Mouse (Mus musculus) intestine, embryonic 15.5 days (tissue): Measurements from ENCODE around the gene Stra6. TPM values are rescaled to one million over a fixed set of nuclear protein-coding genes. Genes with fewer than 3 reads are reported as not detected.

Source experiments
- ATAC-seq: fragments of 200-750 bp; cut with Nextera tagmentation; 2 replicates; pipeline ENCODE4 v1.8.0; 2017; ENCODE audit warnings: moderate TSS enrichment, moderate library complexity
- H3K27ac ChIP-seq: fragments of 300-500 bp; sonication (generic); 2 replicates; pipeline ENCODE4 v1.5.1; 2015; ENCODE audit warnings: mild to moderate bottlenecking, inconsistent platforms
- H3K27me3 ChIP-seq: fragments of 300-500 bp; sonication (generic); replicated peaks from 2 replicates; pipeline ENCODE4 v1.6.1; 2015; ENCODE audit warnings: inconsistent platforms
- H3K36me3 ChIP-seq: fragments of 300-500 bp; sonication (generic); 2 replicates; pipeline ENCODE4 v1.6.1; 2015; ENCODE audit warnings: inconsistent platforms
- H3K4me1 ChIP-seq: fragments of 300-500 bp; sonication (generic); replicated peaks from 2 replicates; pipeline ENCODE4 v1.6.1; 2015; ENCODE audit warnings: inconsistent platforms
- H3K4me2 ChIP-seq: fragments of 300-500 bp; sonication (generic); replicated peaks from 2 replicates; pipeline ENCODE4 v1.6.1; 2015; ENCODE audit warnings: mild to moderate bottlenecking, inconsistent platforms
- H3K4me3 ChIP-seq: fragments of 300-500 bp; sonication (generic); replicated peaks from 2 replicates; pipeline ENCODE4 v1.5.1; 2015; ENCODE audit warnings: inconsistent platforms
- H3K9ac ChIP-seq: fragments of 300-500 bp; sonication (generic); 2 replicates; pipeline ENCODE4 v1.6.1; 2015; ENCODE audit warnings: inconsistent platforms
- H3K9me3 ChIP-seq: fragments of 300-500 bp; sonication (generic); 2 replicates; pipeline ENCODE4 v1.6.1; 2016; ENCODE audit warnings: inconsistent platforms
- WGBS: fragments of 180-500 bp; shearing (Covaris S2); methylation state at CpG from one replicate; pipeline ENCODE4 v1.1.7; 2015; 5-methylcytosine and 5-hydroxymethylcytosine counted together
- polyA plus RNA-seq: library from polyadenylated mRNA; unstranded; fragments of >200 nt; fragmentation: Nextera tagmentation; extraction: Ambion mirVana; gene quantifications from 2 replicates; pipeline ENCODE4 v1.2.1, GENCODE M21; 2015

Stra6 gene
- polyA plus RNA-seq, 1 experiment from 2014 or later = 4.6 TPM

- H3K36me3 ChIP-seq = no peaks in the 10 kb centered on the region
- 50% methylated on average over 3 of the region's 3 CpGs for WGBS
- no peak overlapping the region for H3K27ac ChIP-seq
- H3K4me1 ChIP-seq = no peaks in the 10 kb centered on the region
- no peak overlapping the region for H3K9ac ChIP-seq
- H3K27me3 ChIP-seq = 0 out of 2 replicates have a peak, but pooled peaks cover 5% of the 10 kb centered on the region
- no peak for ATAC-seq
- H3K9me3 ChIP-seq = no peaks in the 10 kb centered on the region
- H3K4me2 ChIP-seq = no peak overlapping the region
- H3K4me3 ChIP-seq = no peak overlapping the region
Observed at GRCm38 (mm10) chr9:58053544-58053943, 10.0 kb upstream of the Stra6 start.

GRCm38 (mm10) chr9:58054032-58054431 is 9.6 kb upstream of the Stra6 start:
- no peak overlapping the region for H3K4me2 ChIP-seq
- H3K9ac ChIP-seq = no peak overlapping the region
- H3K36me3 ChIP-seq = no peaks in the 10 kb centered on the region
- H3K27me3 ChIP-seq = 0 out of 2 replicates have a peak, but pooled peaks cover 4% of the 10 kb centered on the region
- no peaks in the 10 kb centered on the region for H3K4me1 ChIP-seq
- 89% methylated on average over 1 of the region's 1 CpGs for WGBS
- H3K27ac ChIP-seq = no peak overlapping the region
- H3K9me3 ChIP-seq = no peaks in the 10 kb centered on the region
- ATAC-seq = no peak
- H3K4me3 ChIP-seq = no peak overlapping the region

- Histone ChIP-seq H3K27me3 (no peaks in the 10 kb centered on the region), H3K4me2 (no peak overlapping the region), H3K9ac (no peak overlapping the region), H3K27ac (no peak overlapping the region), H3K4me1 (no peaks in the 10 kb centered on the region), H3K9me3 (no peaks in the 10 kb centered on the region), H3K36me3 (no peaks in the 10 kb centered on the region), H3K4me3 (no peak overlapping the region)
- 67% methylated on average over 5 of the region's 5 CpGs for WGBS
- ATAC-seq = no peak
Observed at GRCm38 (mm10) chr9:58055666-58056065, 7.9 kb upstream of the Stra6 start.

GRCm38 (mm10) chr9:58059920-58060319 is 3.7 kb upstream of the Stra6 start:
- Histone ChIP-seq H3K36me3 (no peaks in the 10 kb centered on the region), H3K27me3 (0 out of 2 replicates have a peak, but pooled peaks cover 2% of the 10 kb centered on the region), H3K4me2 (no peak overlapping the region), H3K9ac (no peak overlapping the region), H3K4me1 (no peaks in the 10 kb centered on the region), H3K4me3 (no peak overlapping the region), H3K9me3 (no peaks in the 10 kb centered on the region), H3K27ac (no peak overlapping the region)
- ATAC-seq = no peak
- 57% methylated on average over 1 of the region's 1 CpGs for WGBS

GRCm38 (mm10) chr9:58060677-58061667 is 2.6 kb upstream of the Stra6 start:
- Histone ChIP-seq H3K4me2 (no peak overlapping the region), H3K27ac (no peak overlapping the region), H3K4me3 (no peak overlapping the region), H3K27me3 (0 out of 2 replicates have a peak, but pooled peaks cover 2% of the 10 kb centered on the region), H3K36me3 (no peaks in the 10 kb centered on the region), H3K4me1 (no peaks in the 10 kb centered on the region), H3K9ac (no peak overlapping the region), H3K9me3 (no peaks in the 10 kb centered on the region)
- WGBS = 9% methylated on average over 23 of the region's 23 CpGs
- ATAC-seq = no peak

- H3K9me3 ChIP-seq = no peaks in the 10 kb centered on the region
- H3K9ac ChIP-seq = no peak overlapping the region
- WGBS = 52% methylated on average over 6 of the region's 6 CpGs
- no peak overlapping the region for H3K27ac ChIP-seq
- no peak for ATAC-seq
- no peaks in the 10 kb centered on the region for H3K36me3 ChIP-seq
- H3K4me2 ChIP-seq = no peak overlapping the region
- 0 out of 2 replicates have a peak, but pooled peaks cover 5% of the 10 kb centered on the region for H3K4me1 ChIP-seq
- H3K27me3 ChIP-seq = 0 out of 2 replicates have a peak, but pooled peaks cover 2% of the 10 kb centered on the region
- no peak overlapping the region for H3K4me3 ChIP-seq
Observed at GRCm38 (mm10) chr9:58065532-58065931, 1.9 kb downstream of the Stra6 start.

GRCm38 (mm10) chr9:58065977-58066730 is 2.6 kb downstream of the Stra6 start:
- Histone ChIP-seq H3K4me3 (no peak overlapping the region), H3K27ac (no peak overlapping the region), H3K27me3 (0 out of 2 replicates have a peak, but pooled peaks cover 2% of the 10 kb centered on the region), H3K4me2 (no peak overlapping the region), H3K4me1 (0 out of 2 replicates have a peak, but pooled peaks cover 5% of the 10 kb centered on the region), H3K9ac (no peak overlapping the region), H3K36me3 (no peaks in the 10 kb centered on the region), H3K9me3 (no peaks in the 10 kb centered on the region)
- ATAC-seq = no peak
- 74% methylated on average over 6 of the region's 6 CpGs for WGBS

- Histone ChIP-seq H3K4me1 (0 out of 2 replicates have a peak, but pooled peaks cover 5% of the 10 kb centered on the region), H3K36me3 (no peaks in the 10 kb centered on the region), H3K9me3 (no peaks in the 10 kb centered on the region), H3K27ac (no peak overlapping the region), H3K27me3 (no peaks in the 10 kb centered on the region), H3K4me2 (no peak overlapping the region), H3K4me3 (no peak overlapping the region), H3K9ac (no peak overlapping the region)
- 72% methylated on average over 6 of the region's 6 CpGs for WGBS
- no peak for ATAC-seq
Observed at GRCm38 (mm10) chr9:58066731-58067095, 3.1 kb downstream of the Stra6 start.

GRCm38 (mm10) chr9:58067546-58067945 is 4.0 kb downstream of the Stra6 start:
- Histone ChIP-seq H3K36me3 (no peaks in the 10 kb centered on the region), H3K4me2 (no peak overlapping the region), H3K4me1 (0 out of 2 replicates have a peak, but pooled peaks cover 5% of the 10 kb centered on the region), H3K27me3 (no peaks in the 10 kb centered on the region), H3K9me3 (no peaks in the 10 kb centered on the region), H3K4me3 (no peak overlapping the region), H3K9ac (no peak overlapping the region), H3K27ac (no peak overlapping the region)
- WGBS = 82% methylated on average over 3 of the region's 3 CpGs
- no peak for ATAC-seq

- Histone ChIP-seq H3K27ac (no peak overlapping the region), H3K9me3 (no peaks in the 10 kb centered on the region), H3K9ac (no peak overlapping the region), H3K4me1 (no peaks in the 10 kb centered on the region), H3K27me3 (no peaks in the 10 kb centered on the region), H3K36me3 (no peaks in the 10 kb centered on the region), H3K4me2 (no peak overlapping the region), H3K4me3 (no peak overlapping the region)
- no peak for ATAC-seq
- 56% methylated on average over 3 of the region's 3 CpGs for WGBS
Observed at GRCm38 (mm10) chr9:58074561-58074960, 11.0 kb downstream of the Stra6 start.

GRCm38 (mm10) chr9:58084586-58084985 is 21.0 kb downstream of the Stra6 start:
- H3K4me2 ChIP-seq = no peak overlapping the region
- H3K9me3 ChIP-seq = no peaks in the 10 kb centered on the region
- 25% methylated on average over 8 of the region's 8 CpGs for WGBS
- peaks cover 14% of the 10 kb centered on the region for H3K4me1 ChIP-seq
- H3K36me3 ChIP-seq = no peaks in the 10 kb centered on the region
- H3K4me3 ChIP-seq = no peak overlapping the region
- peaks cover 4% of the 10 kb centered on the region; the same call in 1 of the 2 replicates for H3K27me3 ChIP-seq
- H3K27ac ChIP-seq = no peak overlapping the region
- ATAC-seq = no peak
- no peak overlapping the region for H3K9ac ChIP-seq

GRCm38 (mm10) chr9:58085074-58085473 is 21.5 kb downstream of the Stra6 start:
- no peak for ATAC-seq
- H3K36me3 ChIP-seq = no peaks in the 10 kb centered on the region
- H3K9me3 ChIP-seq = no peaks in the 10 kb centered on the region
- no peak overlapping the region for H3K9ac ChIP-seq
- 19% methylated on average over 2 of the region's 2 CpGs for WGBS
- H3K4me3 ChIP-seq = no peak overlapping the region
- no peak overlapping the region for H3K27ac ChIP-seq
- peaks cover 4% of the 10 kb centered on the region; the same call in 1 of the 2 replicates for H3K27me3 ChIP-seq
- H3K4me1 ChIP-seq = peaks cover 14% of the 10 kb centered on the region
- no peak overlapping the region for H3K4me2 ChIP-seq
